Mouse (Mus musculus) mature B cell (primary cell): ENCODE measurements around the gene Hoxa6.

Source experiments
- in situ Hi-C: fragments of 300-500 bp; cut with MboI; formaldehyde crosslinking; loops from 2 replicates; pipeline ENCODE4 v1.14.3; 2019

The Hoxa6 gene

DNA sequence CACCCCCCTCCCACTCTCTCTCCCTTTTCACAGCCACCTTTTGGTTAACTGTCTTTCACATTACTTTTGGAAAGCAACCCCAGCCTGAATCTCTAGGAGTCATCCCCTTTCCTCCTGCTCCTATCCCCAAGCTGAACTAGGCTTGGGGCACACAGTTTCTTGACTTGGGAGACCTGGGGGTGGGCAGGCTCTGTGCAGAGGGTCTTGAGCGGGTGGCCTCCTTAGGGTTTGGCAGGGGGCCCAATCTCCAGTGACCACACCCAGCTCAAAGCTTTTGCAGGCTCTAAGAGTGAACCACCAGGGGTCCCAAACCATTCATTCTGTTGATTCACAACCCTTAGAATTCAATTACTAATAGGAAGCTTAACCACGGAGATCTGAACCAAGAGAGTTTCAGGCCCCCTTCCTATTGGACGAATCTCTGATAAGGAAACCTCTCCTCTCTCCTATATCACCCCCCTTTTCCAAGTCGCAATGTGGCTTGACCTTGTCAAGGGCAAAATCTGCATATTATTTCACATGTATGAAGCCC, 34.3 kb upstream of the Hoxa6 start:
- in situ Hi-C loops: loop anchor here (25.0 kb wide), 1 partner anchor 1431 kb away; no protein-coding TSS in a partner anchor

DNA sequence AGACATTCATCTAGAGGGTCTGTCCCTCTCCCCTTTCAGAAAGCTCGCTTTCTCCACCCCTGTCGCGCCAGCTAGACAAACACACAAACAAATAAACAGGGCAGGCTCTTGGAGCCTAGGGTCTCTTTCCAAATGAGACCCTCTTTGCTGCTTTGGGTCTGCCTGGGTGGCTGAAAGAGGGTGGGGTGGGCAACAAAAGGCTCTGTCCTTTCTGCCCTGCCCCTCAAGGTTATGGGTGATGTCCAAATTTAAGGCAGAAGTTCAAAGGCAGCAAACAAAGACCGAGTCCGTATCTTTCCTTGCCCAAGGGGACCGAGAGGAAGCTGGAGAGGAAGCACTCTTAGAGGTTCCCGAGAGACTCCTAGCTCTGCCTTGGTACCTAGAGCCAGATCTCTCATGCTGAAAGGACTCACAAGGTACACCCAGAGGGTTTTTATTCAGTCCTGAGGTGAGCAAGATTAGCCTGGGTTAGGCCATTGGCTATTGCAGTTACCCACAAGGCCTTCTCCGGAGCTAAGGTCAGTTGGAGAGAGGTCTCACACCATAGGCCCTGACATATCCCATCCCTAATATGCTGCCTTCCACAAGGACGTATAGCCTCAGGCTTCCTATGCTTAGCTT, 32.6 kb upstream of the Hoxa6 start:
- in situ Hi-C loops: loop anchor here (25.0 kb wide), 1 partner anchor 1429 kb away; no protein-coding TSS in a partner anchor

- in situ Hi-C loops: loop anchor here (25.0 kb wide), 1 partner anchor 1428 kb away; no protein-coding TSS in a partner anchor
Measured at GRCm38 (mm10) chr6:52240389-52241000, 32.0 kb upstream of the Hoxa6 start, which contains the start of gene Hoxa10. Gene Hoxa10, minus strand, starts transcription at chr6:52240854.

- in situ Hi-C loops: loop anchor here (25.0 kb wide), 1 partner anchor 1428 kb away; no protein-coding TSS in a partner anchor
Measured at GRCm38 (mm10) chr6:52239625-52240388, 31.3 kb upstream of the Hoxa6 start.

DNA sequence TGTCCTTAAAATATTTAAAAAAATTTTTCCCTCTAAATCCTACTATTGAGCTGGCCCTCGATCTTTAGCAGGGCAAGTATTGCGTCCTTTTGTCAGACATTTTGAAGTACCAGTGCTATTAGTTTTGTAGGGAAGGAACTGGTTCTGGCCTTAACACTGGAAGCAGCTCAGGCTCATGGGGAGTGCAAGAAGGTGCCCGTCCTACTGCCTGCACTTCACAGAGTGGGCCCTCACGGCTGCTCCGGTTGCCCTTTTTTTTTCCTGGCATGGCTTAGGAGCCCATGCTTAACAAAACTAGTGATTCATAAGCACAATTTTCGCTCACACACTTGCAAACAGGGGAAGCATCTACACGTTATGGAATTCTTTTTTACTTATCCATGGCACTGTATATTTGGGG, 30.5 kb upstream of the Hoxa6 start:
- in situ Hi-C loops: loop anchor here (25.0 kb wide), 1 partner anchor 1427 kb away; no protein-coding TSS in a partner anchor

- in situ Hi-C loops: loop anchor here (25.0 kb wide), 1 partner anchor 1426 kb away; no protein-coding TSS in a partner anchor
Measured at GRCm38 (mm10) chr6:52238155-52238545, 29.6 kb upstream of the Hoxa6 start.

GRCm38 (mm10) chr6:52237346-52238154, 29.0 kb upstream of the Hoxa6 start:
- in situ Hi-C loops: loop anchor here (25.0 kb wide), 1 partner anchor 1425 kb away; no protein-coding TSS in a partner anchor

DNA sequence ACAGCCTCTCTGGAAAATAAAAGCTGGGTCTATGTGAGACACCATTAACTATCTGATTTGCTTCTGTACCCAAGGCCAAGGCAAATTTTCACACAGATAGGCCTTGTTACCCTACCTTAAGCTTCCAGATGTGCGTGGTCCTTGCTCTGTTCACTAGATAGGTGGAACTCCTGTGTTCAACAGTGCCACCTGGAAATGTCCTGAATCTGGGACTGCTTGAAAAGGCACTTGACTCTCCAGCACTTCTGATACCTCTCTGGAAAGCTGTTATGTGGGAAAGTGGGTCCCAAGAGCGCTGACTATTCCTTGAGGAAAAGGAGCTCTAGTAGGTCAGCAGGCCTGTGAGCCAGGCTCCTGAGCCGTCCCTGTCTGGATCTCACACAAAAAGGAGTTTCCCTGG, 28.3 kb upstream of the Hoxa6 start:
- in situ Hi-C loops: loop anchor here (25.0 kb wide), 1 partner anchor 1425 kb away; no protein-coding TSS in a partner anchor

GRCm38 (mm10) chr6:52235866-52236265, 27.3 kb upstream of the Hoxa6 start:
- in situ Hi-C loops: loop anchor here (25.0 kb wide), 1 partner anchor 1424 kb away; no protein-coding TSS in a partner anchor

- in situ Hi-C loops: loop anchor here (25.0 kb wide), 1 partner anchor 1423 kb away; no protein-coding TSS in a partner anchor
Measured at GRCm38 (mm10) chr6:52235267-52235666, 26.7 kb upstream of the Hoxa6 start.

GRCm38 (mm10) chr6:52234428-52235140, 26.1 kb upstream of the Hoxa6 start:
- in situ Hi-C loops: loop anchor here (25.0 kb wide), 1 partner anchor 1422 kb away; no protein-coding TSS in a partner anchor

DNA sequence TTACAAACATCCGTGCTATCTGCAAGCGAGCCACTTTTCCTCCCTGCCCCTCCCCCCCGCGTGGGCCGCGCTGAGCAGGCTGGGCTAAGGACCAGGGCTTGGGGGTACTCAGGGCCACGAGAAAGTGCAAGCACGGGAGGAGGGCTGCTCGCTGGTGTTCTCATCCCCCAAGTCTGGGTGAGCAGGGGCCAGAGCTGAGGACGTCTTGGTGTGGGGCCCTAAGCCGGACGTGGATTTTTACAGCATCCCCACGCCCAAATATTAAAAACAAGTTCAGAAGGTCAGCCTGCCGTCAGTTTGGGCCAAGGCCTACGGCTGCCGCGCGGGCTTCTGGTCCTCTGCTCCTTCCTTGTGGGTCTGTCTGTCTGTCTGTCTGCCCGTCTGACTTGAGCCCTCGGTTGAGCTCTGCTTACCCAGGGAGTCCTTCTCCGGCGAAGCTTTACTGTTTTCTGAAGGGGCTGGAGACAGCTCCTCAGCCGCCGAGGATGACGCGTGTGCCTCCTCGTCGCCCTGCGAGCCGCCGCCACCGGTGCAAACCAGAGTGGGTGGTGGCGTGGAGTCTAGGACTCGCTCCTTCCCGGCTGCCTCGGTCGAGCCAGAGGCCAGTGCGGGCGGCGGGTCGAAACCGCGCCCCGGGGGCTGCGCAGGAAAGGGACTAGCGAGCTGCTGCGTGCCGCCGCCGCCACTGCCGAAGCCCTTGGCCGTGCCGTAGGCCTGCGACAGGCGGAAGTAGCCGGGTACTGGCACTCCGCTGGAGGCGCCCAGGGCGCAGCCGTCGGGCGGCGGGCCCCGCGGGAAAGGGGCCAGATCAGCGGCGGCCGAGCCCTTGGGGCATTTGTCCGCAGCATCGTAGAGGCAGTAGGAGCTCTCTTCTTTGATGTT, 25.3 kb upstream of the Hoxa6 start:
- in situ Hi-C loops: loop anchor here (25.0 kb wide), 1 partner anchor 1421 kb away; no protein-coding TSS in a partner anchor

DNA sequence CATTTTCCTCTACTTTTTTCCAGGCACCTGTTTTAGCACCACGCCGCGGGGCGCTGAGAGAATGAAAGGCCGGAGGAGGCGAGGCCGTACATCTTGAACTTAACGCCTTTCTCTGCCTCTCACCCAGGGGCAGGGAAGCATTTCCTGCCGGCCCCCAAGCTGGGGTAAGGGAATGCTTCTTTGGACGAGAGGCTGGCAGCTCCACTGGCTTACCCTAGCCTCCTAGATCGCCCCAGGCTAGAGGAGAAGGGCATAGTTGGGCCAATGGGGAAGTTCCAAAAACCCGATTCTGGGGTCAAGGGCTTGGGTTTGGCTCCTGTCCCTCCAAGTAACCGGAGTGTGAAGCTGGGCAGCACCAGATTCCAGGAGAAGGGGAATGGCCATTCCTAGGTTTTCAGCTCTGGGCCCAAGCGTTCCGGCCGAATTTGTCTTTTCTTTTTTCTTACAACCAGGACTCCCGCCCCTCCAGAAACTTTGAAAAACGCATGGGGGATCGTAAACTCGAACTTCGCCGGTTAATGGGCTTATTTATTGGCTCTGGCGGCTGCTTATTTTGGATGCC, 24.5 kb upstream of the Hoxa6 start:
- in situ Hi-C loops: loop anchor here (25.0 kb wide), 1 partner anchor 1421 kb away; no protein-coding TSS in a partner anchor

DNA sequence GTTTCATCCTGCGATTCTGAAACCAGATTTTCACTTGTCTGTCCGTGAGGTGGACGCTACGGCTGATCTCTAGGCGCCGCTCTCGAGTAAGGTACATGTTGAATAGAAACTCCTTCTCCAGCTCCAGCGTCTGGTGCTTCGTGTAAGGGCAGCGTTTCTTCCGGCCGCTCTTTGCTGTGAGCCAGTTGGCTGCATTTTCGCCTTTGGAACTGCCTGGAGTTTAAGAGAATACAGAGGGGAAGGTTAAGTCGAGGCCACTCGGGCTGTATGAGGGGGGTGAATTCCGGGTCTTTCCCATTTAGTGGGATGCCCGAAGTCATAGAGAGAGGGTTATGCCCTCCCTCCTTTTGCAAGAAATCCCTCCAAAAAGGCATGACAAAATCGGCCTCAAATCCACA, 24.0 kb upstream of the Hoxa6 start:
- in situ Hi-C loops: loop anchor here (25.0 kb wide), 1 partner anchor 1420 kb away; no protein-coding TSS in a partner anchor

DNA sequence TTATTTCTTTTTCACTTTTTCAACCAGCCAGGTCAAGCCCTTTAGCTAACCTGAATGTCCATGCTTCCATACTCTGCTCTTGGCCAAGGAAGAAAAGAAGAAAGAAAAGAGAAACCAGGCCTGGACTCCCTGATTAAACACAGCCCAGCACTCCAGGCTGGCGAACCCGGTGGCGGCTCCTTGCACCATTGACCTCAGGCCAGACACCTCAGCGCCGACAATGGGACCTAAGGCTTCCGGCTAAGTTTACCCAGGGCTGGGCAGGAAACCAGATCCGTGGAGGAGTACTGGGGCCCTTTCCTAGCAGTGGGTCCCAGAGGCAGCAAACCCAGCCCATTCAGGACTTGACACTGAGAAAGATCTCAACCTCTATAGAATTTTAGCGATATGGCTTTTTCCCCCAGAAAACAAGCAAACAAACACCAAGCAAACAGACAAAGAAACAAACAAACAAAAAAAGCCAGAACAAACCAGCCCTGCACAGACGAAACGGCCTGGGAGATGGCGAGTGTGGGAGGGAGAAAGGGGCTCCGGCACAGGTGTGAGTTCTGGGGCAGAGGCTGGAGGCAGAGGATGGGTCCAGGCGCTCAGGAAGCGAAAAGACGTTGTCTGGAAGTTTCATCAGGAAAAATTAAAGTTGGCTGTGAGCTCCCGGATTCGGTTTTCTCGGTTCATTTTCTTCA, 23.5 kb upstream of the Hoxa6 start:
- in situ Hi-C loops: loop anchor here (25.0 kb wide), 1 partner anchor 1420 kb away; no protein-coding TSS in a partner anchor

DNA sequence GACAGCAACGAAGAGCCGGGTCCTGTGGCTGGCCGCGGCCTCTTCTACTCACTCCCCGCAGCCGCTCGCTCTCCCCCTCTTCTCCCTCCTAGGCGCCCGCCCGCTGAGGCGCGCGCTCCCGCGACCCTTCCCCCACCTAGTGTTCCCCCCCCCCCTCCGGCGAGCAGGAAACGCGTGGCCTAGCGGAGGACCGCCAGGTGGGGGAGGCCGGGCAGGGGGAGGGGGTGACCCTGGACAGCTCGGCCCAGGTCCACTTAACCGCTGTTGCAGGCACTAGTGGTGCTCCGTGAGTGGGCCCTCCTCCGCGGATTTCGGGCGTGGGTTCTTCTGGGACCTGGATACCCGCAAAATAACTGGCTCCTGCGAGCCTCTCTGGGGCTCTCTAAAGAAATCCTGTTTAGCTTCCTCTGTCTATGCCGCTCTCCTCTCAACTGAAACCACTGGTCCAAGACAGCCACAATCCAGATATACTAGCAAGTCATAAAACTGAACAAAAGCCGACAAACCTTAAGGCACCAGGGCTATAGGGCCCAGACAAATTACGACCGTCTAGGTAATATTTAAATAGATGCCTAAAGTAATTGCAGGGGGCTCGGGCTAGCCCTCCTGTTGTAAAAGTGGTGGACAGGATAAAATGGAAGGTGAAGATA, 22.1 kb upstream of the Hoxa6 start, which contains the start of gene Hoxa9:
TSS of gene Hoxa9 (minus strand) at position 574 of the 650 bp plus-strand sequence.
- in situ Hi-C loops: loop anchor here (25.0 kb wide), 1 partner anchor 1418 kb away; no protein-coding TSS in a partner anchor
